Mouse (Mus musculus) megakaryocyte-erythroid progenitor cell, adult 5-6 weeks (primary cell): ENCODE measurements at regions not wholly inside any gene's neighbourhood (a gene's known extent, or its start where the extent isn't known, plus 50 kb on each side); places are given as distances from the start of the nearest gene placed in this dataset.

Experiments
- ATAC-seq: replicated peaks from 2 replicates; pipeline ENCODE4 v1.8.0; 2016; ENCODE audit warnings: mild to moderate bottlenecking, inconsistent platforms; ENCODE audit not compliant: severe bottlenecking, poor library complexity, low FRiP score, low TSS enrichment

GRCm38 (mm10) chr11:79830567-79831055 is 131.6 kb downstream of the Utp6 start:
- ATAC-seq = no peak

- no peak for ATAC-seq
Observed at GRCm38 (mm10) chr11:79827034-79827433, 135.2 kb downstream of the Utp6 start.

GRCm38 (mm10) chr11:79825881-79826280 is 136.3 kb downstream of the Utp6 start:
- no peak for ATAC-seq

GRCm38 (mm10) chr11:79823631-79824310 is 138.4 kb downstream of the Utp6 start:
- ATAC-seq = no peak

- ATAC-seq = no peak
Observed at GRCm38 (mm10) chr11:79821986-79822385, 140.2 kb downstream of the Utp6 start.

GRCm38 (mm10) chr11:79815156-79815555 is 147.0 kb downstream of the Utp6 start:
- ATAC-seq = no peak

- peak; percentile 70; the same call in 1 of the 2 replicates for ATAC-seq
Observed at GRCm38 (mm10) chr11:79806911-79807466, 155.2 kb downstream of the Utp6 start.

GRCm38 (mm10) chr11:79806417-79806816 is 155.8 kb downstream of the Utp6 start:
- ATAC-seq = no peak

GRCm38 (mm10) chr11:79805981-79806415 is 156.2 kb downstream of the Utp6 start:
- ATAC-seq = no peak

- ATAC-seq = no peak
Observed at GRCm38 (mm10) chr11:79803971-79804370, 158.2 kb downstream of the Utp6 start.

GRCm38 (mm10) chr11:79803006-79803405 is 159.2 kb downstream of the Utp6 start:
- ATAC-seq = no peak

- ATAC-seq = no peak
Observed at GRCm38 (mm10) chr11:79802566-79802965, 159.6 kb downstream of the Utp6 start.

- ATAC-seq = no peak
Observed at GRCm38 (mm10) chr11:79800256-79800655, 161.9 kb downstream of the Utp6 start.

- ATAC-seq = no peak
Observed at GRCm38 (mm10) chr11:79788251-79788741, 173.9 kb downstream of the Utp6 start.

GRCm38 (mm10) chr11:79787766-79788165 is 174.4 kb downstream of the Utp6 start:
- no peak for ATAC-seq

- ATAC-seq = no peak
Observed at GRCm38 (mm10) chr11:79784071-79784470, 178.1 kb downstream of the Utp6 start.

- ATAC-seq = no peak
Observed at GRCm38 (mm10) chr11:79781966-79782365, 180.2 kb downstream of the Utp6 start.

GRCm38 (mm10) chr11:79779756-79780155 is 182.4 kb downstream of the Utp6 start:
- no peak for ATAC-seq

GRCm38 (mm10) chr11:79778522-79778921 is 183.7 kb downstream of the Utp6 start:
- peak; percentile 31; the same call in 1 of the 2 replicates for ATAC-seq

- ATAC-seq = no peak
Observed at GRCm38 (mm10) chr11:79777988-79778387, 184.2 kb downstream of the Utp6 start.

- ATAC-seq = no peak
Observed at GRCm38 (mm10) chr11:79776577-79776976, 185.6 kb downstream of the Rab11fip4 start.
